Mouse (Mus musculus): ENCODE measurements around the gene A630095N17Rik. TPM values are rescaled to one million over a fixed set of nuclear protein-coding genes. Genes with fewer than 3 reads are reported as not detected.

A630095N17Rik gene
- polyA plus RNA-seq (2012; ENCODE audit: low replicate concordance), result not detected in 2 replicates

GRCm38 (mm10) chr1:75231664-75232152 is at the start of gene A630095N17Rik:
A630095N17Rik (minus strand) TSS chr1:75232102.

GRCm38 (mm10) chr1:75278228-75278627 is 46.3 kb upstream of the A630095N17Rik start, which contains the start of gene Resp18:
Resp18 (minus strand) TSS chr1:75278415.

DNA sequence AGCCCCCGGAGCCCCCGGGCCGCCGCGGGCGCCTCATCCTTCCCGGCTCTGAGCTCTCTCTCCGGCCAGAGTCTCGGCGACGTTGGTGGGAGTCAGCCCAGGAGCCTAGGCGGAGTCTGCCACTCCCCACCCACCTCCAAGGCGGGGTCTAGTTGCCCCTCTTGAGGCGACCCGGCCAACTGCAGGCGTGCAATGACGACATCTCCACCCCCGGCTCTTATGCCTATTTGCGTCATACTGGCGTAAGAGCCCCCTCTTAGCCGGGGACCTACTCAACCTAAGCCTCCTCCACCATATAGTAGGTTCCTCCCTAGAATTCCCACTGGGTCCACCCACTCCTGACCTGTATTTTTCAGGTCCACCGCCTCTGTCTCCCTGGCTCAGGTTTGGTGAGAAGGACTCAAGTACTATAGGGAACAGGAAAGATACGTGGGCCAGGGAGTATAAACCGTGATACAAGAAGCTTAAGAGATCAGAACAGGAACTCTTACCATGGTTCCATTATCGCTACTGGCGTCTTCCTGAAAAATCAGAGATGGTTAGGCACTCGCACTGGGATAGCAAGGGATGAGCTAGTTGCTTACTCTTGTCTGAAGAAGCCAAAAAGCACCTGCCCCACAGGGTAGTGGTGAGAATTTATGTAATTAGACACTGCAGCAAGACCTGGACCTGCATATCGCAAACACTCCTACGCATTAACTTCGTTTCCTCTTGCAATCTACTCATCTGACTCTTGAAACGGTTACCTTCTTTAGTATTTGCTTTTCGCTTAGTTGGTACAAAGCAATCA is 32.4 kb upstream of the A630095N17Rik start, which contains the start of gene Ptprn:
TSS of gene Ptprn (minus strand) at position 412 of the 790 bp plus-strand sequence.

GRCm38 (mm10) chr1:75236117-75237050 is 4.5 kb upstream of the A630095N17Rik start, which contains the start of gene Dnajb2:
Dnajb2 (plus strand) TSS chr1:75236406.

GRCm38 (mm10) chr1:75219531-75219930 is 12.4 kb downstream of the A630095N17Rik start, which contains the start of gene Tuba4a:
Tuba4a (minus strand) TSS chr1:75219865.

DNA sequence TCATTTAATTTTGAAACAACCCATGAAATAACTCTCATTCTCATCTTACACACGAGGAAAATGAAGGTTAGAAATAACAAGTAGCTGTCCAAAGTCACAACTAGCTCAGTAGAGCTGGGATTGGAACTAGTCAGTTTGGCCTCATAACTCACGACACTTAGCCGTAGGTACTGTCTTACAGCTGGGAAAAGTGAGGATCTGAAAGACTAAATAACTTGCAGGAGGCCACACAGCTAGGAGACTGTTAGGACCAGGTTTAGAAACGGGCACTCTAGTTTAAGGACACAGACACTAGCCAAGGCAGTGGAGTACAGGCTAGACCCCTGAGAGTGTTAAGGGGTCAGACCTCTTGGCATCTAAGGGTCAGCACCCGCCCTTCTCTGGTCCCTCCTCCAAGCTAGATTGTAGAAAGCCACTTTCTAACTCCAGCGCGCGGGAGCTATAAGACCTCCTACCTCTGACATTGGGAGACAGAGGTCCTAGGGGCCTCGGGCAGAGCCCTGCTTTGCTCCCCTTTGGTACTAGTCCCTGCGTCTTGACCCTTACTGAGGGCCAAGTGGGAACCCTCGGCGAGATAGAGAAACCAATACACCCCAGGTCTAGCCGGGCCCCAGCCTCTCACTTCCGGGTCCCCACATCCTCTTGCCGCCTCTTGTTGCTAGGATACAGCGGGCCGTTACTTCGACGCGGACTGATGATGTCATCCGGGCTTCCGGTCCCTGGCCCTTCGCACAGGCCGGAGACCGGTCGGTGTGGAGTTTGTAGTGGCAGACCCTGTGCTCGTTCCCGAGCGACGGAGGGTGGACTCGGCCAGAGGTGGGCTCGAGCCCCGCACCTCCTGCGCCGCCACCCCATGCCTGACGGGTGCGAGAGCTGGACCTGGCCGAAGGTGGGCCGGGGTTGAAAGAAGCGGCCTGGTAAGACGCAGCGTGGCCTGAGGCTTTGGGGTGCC is 21.5 kb downstream of the A630095N17Rik start, which contains the start of the genes Glb1l and Stk16:
TSS of gene Glb1l (minus strand) at position 678 of the 952 bp plus-strand sequence.
TSS of gene Stk16 (plus strand) at position 703 of the 952 bp plus-strand sequence.

DNA sequence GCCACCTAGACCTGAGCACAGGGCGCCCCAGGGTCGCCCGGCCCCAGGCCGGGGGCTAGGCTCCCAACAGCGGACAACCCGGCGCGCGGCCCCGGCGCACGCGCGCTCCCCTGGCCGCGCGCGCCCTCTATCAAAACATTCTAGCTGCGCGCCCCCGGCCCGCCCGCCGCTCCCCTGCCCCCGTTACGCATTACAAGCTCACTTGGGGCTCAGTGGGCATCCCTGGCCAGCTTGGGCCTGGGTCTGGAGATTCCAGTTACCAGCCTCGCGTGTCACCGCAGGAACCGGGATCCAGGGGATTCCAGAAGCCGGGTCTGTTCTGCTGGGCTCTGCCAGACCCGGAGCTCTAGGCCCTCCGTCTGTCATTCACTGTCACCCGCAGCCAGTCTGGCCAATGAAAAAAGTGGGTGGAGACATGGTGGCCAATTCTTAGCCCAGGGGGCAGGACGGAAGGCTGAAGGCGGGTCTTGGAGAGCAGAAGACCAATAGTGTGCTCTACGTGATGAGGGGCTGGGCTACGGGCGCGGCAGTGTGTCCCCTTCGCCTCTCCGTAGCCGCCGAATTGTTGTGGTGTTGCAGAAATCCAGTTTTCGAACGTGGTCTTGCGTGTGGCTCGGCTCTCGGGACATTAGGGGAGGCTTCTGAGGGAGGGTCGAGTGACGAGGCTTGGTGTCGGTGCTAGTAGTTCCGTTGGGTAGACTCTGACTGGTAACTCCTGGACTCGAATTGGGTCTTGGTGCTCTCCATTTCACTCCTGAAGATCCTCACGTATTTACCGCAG is 40.1 kb downstream of the A630095N17Rik start, which contains the start of the genes Ankzf1 and Atg9a:
TSS of gene Ankzf1 (plus strand) at position 530 of the 781 bp plus-strand sequence.
TSS of gene Atg9a (minus strand) at position 575 of the 781 bp plus-strand sequence.

GRCm38 (mm10) chr1:75180105-75180590 is 51.8 kb downstream of the A630095N17Rik start, which contains the start of gene Abcb6:
Abcb6 (minus strand) TSS chr1:75180392.

Other genes with a start within 250 kb of the A630095N17Rik start
- 0.34 and 0.91 TPM in 2 replicates for gene Nhej1, start 106.9 kb downstream of the A630095N17Rik start, polyA plus RNA-seq (2012; ENCODE audit: low replicate concordance)
- gene Slc23a3, start 98.2 kb downstream of the A630095N17Rik start, polyA plus RNA-seq (2012; ENCODE audit: low replicate concordance), result 0.35 and 0.43 TPM in 2 replicates
- 55.2 and 79.2 TPM in 2 replicates for gene Cnppd1, start 89.4 kb downstream of the A630095N17Rik start, polyA plus RNA-seq (2012; ENCODE audit: low replicate concordance)
- gene Retreg2, start 89.3 kb downstream of the A630095N17Rik start, polyA plus RNA-seq (2012; ENCODE audit: low replicate concordance), result 148 and 169 TPM in 2 replicates
- gene Zfand2b, start 63.5 kb downstream of the A630095N17Rik start, polyA plus RNA-seq (2012; ENCODE audit: low replicate concordance), result 20.5 and 24.1 TPM in 2 replicates
- 29.7 and 58.5 TPM in 2 replicates for gene Abcb6, start 51.7 kb downstream of the A630095N17Rik start, polyA plus RNA-seq (2012; ENCODE audit: low replicate concordance)
- 3.7 and 10.1 TPM in 2 replicates for gene Ankzf1, start 40.0 kb downstream of the A630095N17Rik start, polyA plus RNA-seq (2012; ENCODE audit: low replicate concordance)
- 80.9 and 89.6 TPM in 2 replicates for gene Atg9a, start 39.9 kb downstream of the A630095N17Rik start, polyA plus RNA-seq (2012; ENCODE audit: low replicate concordance)
- gene Glb1l, start 21.3 kb downstream of the A630095N17Rik start, polyA plus RNA-seq (2012; ENCODE audit: low replicate concordance), result 0.52 and 0.63 TPM in 2 replicates
- 138 and 154 TPM in 2 replicates for gene Stk16, start 21.3 kb downstream of the A630095N17Rik start, polyA plus RNA-seq (2012; ENCODE audit: low replicate concordance)
- 25.8 and 166 TPM in 2 replicates for gene Tuba4a, start 12.2 kb downstream of the A630095N17Rik start, polyA plus RNA-seq (2012; ENCODE audit: low replicate concordance)
- 27.3 and 57.8 TPM in 2 replicates for gene Dnajb2, start 4.3 kb upstream of the A630095N17Rik start, polyA plus RNA-seq (2012; ENCODE audit: low replicate concordance)
- 0.21 and 0.60 TPM in 2 replicates for gene Ptprn, start 32.4 kb upstream of the A630095N17Rik start, polyA plus RNA-seq (2012; ENCODE audit: low replicate concordance)
- not detected in 2 replicates for gene Resp18, start 46.3 kb upstream of the A630095N17Rik start, polyA plus RNA-seq (2012; ENCODE audit: low replicate concordance)
- 26.7 and 71.9 TPM in 2 replicates for gene Dnpep, start 85.9 kb upstream of the A630095N17Rik start, polyA plus RNA-seq (2012; ENCODE audit: low replicate concordance)
- gene Des, start 128.2 kb upstream of the A630095N17Rik start, polyA plus RNA-seq (2012; ENCODE audit: low replicate concordance), result 3.6 and 7.7 TPM in 2 replicates
- 3.2 and 3.5 TPM in 2 replicates for gene Speg, start 143.2 kb upstream of the A630095N17Rik start, polyA plus RNA-seq (2012; ENCODE audit: low replicate concordance)
- 103 and 189 TPM in 2 replicates for gene Gmppa, start 203.8 kb upstream of the A630095N17Rik start, polyA plus RNA-seq (2012; ENCODE audit: low replicate concordance)
- gene Asic4, start 218.3 kb upstream of the A630095N17Rik start, polyA plus RNA-seq (2012; ENCODE audit: low replicate concordance), result 0.25 TPM in 1 of 2 replicates, not detected in the other
- 39.4 and 46.1 TPM in 2 replicates for gene Chpf, start 247.2 kb upstream of the A630095N17Rik start, polyA plus RNA-seq (2012; ENCODE audit: low replicate concordance)
- gene Tmem198, start 247.4 kb upstream of the A630095N17Rik start, polyA plus RNA-seq (2012; ENCODE audit: low replicate concordance), result 1.3 and 5.1 TPM in 2 replicates